Mouse (Mus musculus): ENCODE data around the gene Syce1. TPM values are rescaled to one million over a fixed set of nuclear protein-coding genes. Genes with fewer than 3 reads are reported as not detected.

Gene Syce1
- polyA plus RNA-seq, 1 experiment from 2014 or later = 0.55 TPM

DNA sequence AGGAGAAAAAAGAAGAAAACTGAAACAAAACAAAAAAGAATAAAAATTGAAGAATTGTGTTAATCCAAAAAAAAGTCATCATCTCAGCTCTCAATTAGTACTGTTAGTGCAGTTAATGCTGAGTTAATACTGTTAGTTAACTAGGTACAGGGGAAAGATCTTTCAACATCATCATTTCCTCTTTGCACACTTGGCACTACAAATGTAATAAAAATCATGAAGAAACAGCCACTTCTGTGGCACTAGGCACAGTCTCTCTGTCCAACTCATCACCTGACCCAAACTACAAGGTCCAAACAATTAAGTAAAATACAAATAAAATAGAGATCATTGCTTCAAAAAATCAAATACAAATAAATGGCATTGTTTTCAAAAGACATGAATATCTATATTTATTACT, 27.0 kb downstream of the Syce1 start:
- Histone ChIP-seq H3K4me2 (replicated peaks) (no peak overlapping the region), H3K27me3 (no peaks in the 10 kb centered on the region), H3K9ac (replicated peaks) (no peak overlapping the region), H3K27ac (replicated peaks) (no peak overlapping the region), H3K9me3 (no peaks in the 10 kb centered on the region), H3K36me3 (no peaks in the 10 kb centered on the region), H3K4me3 (no peak overlapping the region), H3K4me1 (no peaks in the 10 kb centered on the region)
- ATAC-seq (replicated peaks) = no peak

GRCm38 (mm10) chr7:140756151-140756854, 31.3 kb downstream of the Syce1 start:
- H3K9ac ChIP-seq (replicated peaks) = no peak overlapping the region
- H3K4me3 ChIP-seq = no peak overlapping the region
- H3K4me1 ChIP-seq = no peaks in the 10 kb centered on the region
- no peak overlapping the region for H3K27ac ChIP-seq (replicated peaks)
- no peaks in the 10 kb centered on the region for H3K27me3 ChIP-seq
- H3K9me3 ChIP-seq = peaks cover 4% of the 10 kb centered on the region; the same call in 1 of the 2 replicates
- H3K36me3 ChIP-seq = no peaks in the 10 kb centered on the region
- no peak overlapping the region for H3K4me2 ChIP-seq (replicated peaks)
- 82% methylated on average over 4 of the region's 4 CpGs for WGBS
- ATAC-seq (replicated peaks) = no peak

DNA sequence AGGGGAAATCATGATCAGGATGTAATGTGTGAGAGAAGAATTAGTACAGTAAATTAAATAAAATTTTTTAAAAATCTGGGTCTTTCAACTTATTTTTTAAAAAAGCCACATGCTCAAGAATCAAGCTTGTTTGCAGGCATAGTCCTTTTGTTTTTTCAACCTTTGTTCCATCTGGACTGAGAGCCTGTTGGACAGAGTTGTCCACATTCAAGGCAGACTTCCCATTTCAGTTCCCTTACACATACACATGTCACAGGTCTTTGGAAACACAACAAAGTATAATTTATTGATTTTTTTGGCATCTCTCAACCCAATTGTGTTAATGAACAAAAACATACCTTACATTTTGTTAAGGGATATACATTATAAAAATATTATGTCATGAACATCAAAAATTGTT, 33.1 kb downstream of the Syce1 start:
- no peak overlapping the region for H3K27ac ChIP-seq (replicated peaks)
- peaks cover 4% of the 10 kb centered on the region; the same call in 1 of the 2 replicates for H3K9me3 ChIP-seq
- no peak overlapping the region for H3K4me3 ChIP-seq
- no peaks in the 10 kb centered on the region for H3K27me3 ChIP-seq
- no peaks in the 10 kb centered on the region for H3K36me3 ChIP-seq
- no peak overlapping the region for H3K9ac ChIP-seq (replicated peaks)
- no peak for ATAC-seq (replicated peaks)
- no peaks in the 10 kb centered on the region for H3K4me1 ChIP-seq
- no peak overlapping the region for H3K4me2 ChIP-seq (replicated peaks)

DNA sequence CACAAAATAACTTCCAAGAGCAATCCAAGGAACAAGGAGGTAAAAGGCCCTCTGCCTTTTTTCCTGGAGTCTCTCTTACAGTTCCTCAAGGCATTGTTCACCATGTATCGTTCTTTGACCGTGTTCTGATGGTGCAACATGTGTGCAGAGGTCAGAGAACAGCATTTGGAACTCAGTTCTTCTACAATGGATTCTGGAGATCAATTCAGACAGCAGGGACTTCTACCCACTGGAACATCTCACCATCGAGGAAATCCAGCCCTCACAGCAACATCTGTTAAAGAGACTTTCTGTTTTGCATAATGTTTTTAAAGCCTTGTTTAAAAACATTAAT, 38.9 kb downstream of the Syce1 start:
- H3K4me3 ChIP-seq = no peak overlapping the region
- no peaks in the 10 kb centered on the region for H3K27me3 ChIP-seq
- WGBS = 78% methylated on average over 3 of the region's 3 CpGs
- H3K4me1 ChIP-seq = no peaks in the 10 kb centered on the region
- no peak overlapping the region for H3K4me2 ChIP-seq (replicated peaks)
- ATAC-seq (replicated peaks) = no peak
- no peak overlapping the region for H3K9ac ChIP-seq (replicated peaks)
- H3K27ac ChIP-seq (replicated peaks) = no peak overlapping the region
- no peaks in the 10 kb centered on the region for H3K36me3 ChIP-seq
- H3K9me3 ChIP-seq = no peaks in the 10 kb centered on the region

DNA sequence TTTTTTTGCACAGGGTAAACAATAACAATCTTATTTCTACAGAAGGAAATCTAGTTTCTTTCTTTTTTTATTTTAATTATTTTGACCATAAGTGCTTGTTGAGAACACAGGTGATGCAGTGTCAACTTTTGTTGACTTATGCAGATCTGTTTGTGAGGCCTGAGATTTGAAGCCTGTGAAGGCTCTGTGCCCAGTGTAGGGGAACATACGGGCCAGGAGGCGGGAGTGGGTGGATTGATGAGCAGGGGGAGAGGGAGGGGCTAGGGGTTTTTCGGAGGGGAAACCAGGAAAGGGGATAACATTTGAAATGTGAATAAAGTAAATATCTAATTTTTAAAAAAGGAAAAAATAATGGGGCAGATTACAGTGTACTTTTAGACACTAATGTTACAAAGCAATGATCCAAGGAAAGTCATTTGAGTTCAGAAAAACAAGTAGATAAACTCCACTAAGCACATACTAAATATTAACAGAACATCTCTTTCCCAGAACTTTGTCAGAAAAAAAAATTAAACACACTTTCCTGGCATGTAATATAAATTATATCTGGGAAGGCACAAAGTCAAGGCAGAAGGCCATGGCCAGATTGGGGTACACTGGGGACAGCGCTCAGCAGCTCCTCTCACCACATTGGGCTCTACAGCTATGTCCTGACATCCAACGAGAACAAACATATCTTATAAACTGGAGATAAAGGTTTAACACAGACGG, 39.4 kb downstream of the Syce1 start:
- ATAC-seq (replicated peaks) = no peak
- WGBS = 82% methylated on average over 6 of the region's 6 CpGs
- Histone ChIP-seq H3K27ac (replicated peaks) (no peak overlapping the region), H3K9ac (replicated peaks) (no peak overlapping the region), H3K27me3 (no peaks in the 10 kb centered on the region), H3K9me3 (no peaks in the 10 kb centered on the region), H3K4me2 (replicated peaks) (no peak overlapping the region), H3K36me3 (no peaks in the 10 kb centered on the region), H3K4me3 (no peak overlapping the region), H3K4me1 (no peaks in the 10 kb centered on the region)

GRCm38 (mm10) chr7:140747402-140747801, 40.2 kb downstream of the Syce1 start:
- no peak overlapping the region for H3K4me2 ChIP-seq (replicated peaks)
- no peak overlapping the region for H3K9ac ChIP-seq (replicated peaks)
- no peak overlapping the region for H3K4me3 ChIP-seq
- H3K27me3 ChIP-seq = no peaks in the 10 kb centered on the region
- no peak for ATAC-seq (replicated peaks)
- no peaks in the 10 kb centered on the region for H3K4me1 ChIP-seq
- 86% methylated on average over 3 of the region's 3 CpGs for WGBS
- no peak overlapping the region for H3K27ac ChIP-seq (replicated peaks)
- no peaks in the 10 kb centered on the region for H3K36me3 ChIP-seq
- H3K9me3 ChIP-seq = no peaks in the 10 kb centered on the region

DNA sequence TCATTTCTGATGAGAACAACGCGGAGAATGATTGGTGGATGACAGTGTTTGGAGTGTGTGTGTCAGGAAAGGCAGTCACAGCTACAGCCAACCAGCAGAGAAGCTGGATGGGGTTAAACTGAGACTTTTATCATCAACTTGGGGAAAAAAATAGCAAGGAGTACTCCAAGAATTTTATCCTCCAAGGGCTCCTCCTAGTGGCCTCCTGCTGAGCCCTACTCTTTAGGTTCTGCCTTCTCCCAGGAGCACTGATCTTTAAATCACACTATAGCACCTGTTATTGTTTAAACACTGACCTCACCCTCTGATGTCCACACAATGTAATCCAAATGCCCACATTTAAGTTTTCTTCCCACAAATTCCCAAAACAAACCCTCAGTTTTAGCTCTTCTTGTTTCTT, 54.5 kb downstream of the Syce1 start:
- Histone ChIP-seq H3K4me3 (no peak overlapping the region), H3K9me3 (0 out of 2 replicates have a peak, but pooled peaks cover 3% of the 10 kb centered on the region), H3K9ac (replicated peaks) (no peak overlapping the region), H3K27ac (replicated peaks) (no peak overlapping the region), H3K4me2 (replicated peaks) (no peak overlapping the region), H3K4me1 (no peaks in the 10 kb centered on the region), H3K36me3 (no peaks in the 10 kb centered on the region), H3K27me3 (no peaks in the 10 kb centered on the region)
- no peak for ATAC-seq (replicated peaks)
- WGBS = 70% methylated on average over 2 of the region's 2 CpGs

Other genes with a start within 250 kb of the Syce1 start
- not detected in 2 replicates for gene Olfr538, start 220.0 kb downstream of the Syce1 start, polyA plus RNA-seq (2015; fragmentation: Nextera tagmentation; extraction: Ambion mirVana)
- 0.03 TPM in 1 of 2 replicates, not detected in the other for gene Olfr46, start 186.6 kb downstream of the Syce1 start, polyA plus RNA-seq (2015; fragmentation: Nextera tagmentation; extraction: Ambion mirVana)
- gene Olfr61, start 158.9 kb downstream of the Syce1 start, polyA plus RNA-seq (2015; fragmentation: Nextera tagmentation; extraction: Ambion mirVana) = not detected in 2 replicates
- gene Olfr53, start 141.4 kb downstream of the Syce1 start, polyA plus RNA-seq (2015; fragmentation: Nextera tagmentation; extraction: Ambion mirVana) = not detected in 2 replicates
- gene Olfr539, start 127.9 kb downstream of the Syce1 start, polyA plus RNA-seq (2015; fragmentation: Nextera tagmentation; extraction: Ambion mirVana) = 0.01 TPM in 1 of 2 replicates, not detected in the other
- not detected in 2 replicates for gene Olfr45, start 105.9 kb downstream of the Syce1 start, polyA plus RNA-seq (2015; fragmentation: Nextera tagmentation; extraction: Ambion mirVana)
- gene Olfr541, start 90.6 kb downstream of the Syce1 start, polyA plus RNA-seq (2015; fragmentation: Nextera tagmentation; extraction: Ambion mirVana) = not detected in 2 replicates
- gene Cyp2e1, start 24.1 kb downstream of the Syce1 start, polyA plus RNA-seq (2015; fragmentation: Nextera tagmentation; extraction: Ambion mirVana) = not detected in 2 replicates
- gene Zfp941, start 34.3 kb upstream of the Syce1 start, polyA plus RNA-seq (2015; fragmentation: Nextera tagmentation; extraction: Ambion mirVana) = 11.1 and 12.7 TPM in 2 replicates
- gene Urah, start 47.2 kb upstream of the Syce1 start, polyA plus RNA-seq (2015; fragmentation: Nextera tagmentation; extraction: Ambion mirVana) = not detected in 2 replicates
- not detected in 2 replicates for gene Scgb1c1, start 57.7 kb upstream of the Syce1 start, polyA plus RNA-seq (2015; fragmentation: Nextera tagmentation; extraction: Ambion mirVana)
- gene Odf3, start 60.0 kb upstream of the Syce1 start, polyA plus RNA-seq (2015; fragmentation: Nextera tagmentation; extraction: Ambion mirVana) = 0.10 TPM in 1 of 2 replicates, not detected in the other
- gene Gm45785, start 68.5 kb upstream of the Syce1 start, polyA plus RNA-seq (2015; fragmentation: Nextera tagmentation; extraction: Ambion mirVana) = not detected in 2 replicates
- gene Ric8a, start 69.1 kb upstream of the Syce1 start, polyA plus RNA-seq (2015; fragmentation: Nextera tagmentation; extraction: Ambion mirVana) = 91.2 and 96.9 TPM in 2 replicates
- gene Bet1l, start 69.7 kb upstream of the Syce1 start, polyA plus RNA-seq (2015; fragmentation: Nextera tagmentation; extraction: Ambion mirVana) = 44.3 and 46.9 TPM in 2 replicates
- 283 and 287 TPM in 2 replicates for gene Psmd13, start 94.1 kb upstream of the Syce1 start, polyA plus RNA-seq (2015; fragmentation: Nextera tagmentation; extraction: Ambion mirVana)
- gene Sirt3, start 94.5 kb upstream of the Syce1 start, polyA plus RNA-seq (2015; fragmentation: Nextera tagmentation; extraction: Ambion mirVana) = 33.6 and 36.5 TPM in 2 replicates
- not detected in 2 replicates for gene Cox8b, start 112.6 kb upstream of the Syce1 start, polyA plus RNA-seq (2015; fragmentation: Nextera tagmentation; extraction: Ambion mirVana)
- 0.24 and 0.28 TPM in 2 replicates for gene Nlrp6, start 133.1 kb upstream of the Syce1 start, polyA plus RNA-seq (2015; fragmentation: Nextera tagmentation; extraction: Ambion mirVana)
- gene Pgghg, start 153.5 kb upstream of the Syce1 start, polyA plus RNA-seq (2015; fragmentation: Nextera tagmentation; extraction: Ambion mirVana) = 8.5 and 8.7 TPM in 2 replicates
- gene Ifitm5, start 162.4 kb upstream of the Syce1 start, polyA plus RNA-seq (2015; fragmentation: Nextera tagmentation; extraction: Ambion mirVana) = 0.51 and 0.70 TPM in 2 replicates
- gene Gm45717, start 168.1 kb upstream of the Syce1 start, polyA plus RNA-seq (2015; fragmentation: Nextera tagmentation; extraction: Ambion mirVana) = not detected in 2 replicates
- 126 and 142 TPM in 2 replicates for gene Ifitm2, start 168.1 kb upstream of the Syce1 start, polyA plus RNA-seq (2015; fragmentation: Nextera tagmentation; extraction: Ambion mirVana)
- gene Ifitm1, start 179.4 kb upstream of the Syce1 start, polyA plus RNA-seq (2015; fragmentation: Nextera tagmentation; extraction: Ambion mirVana) = 6.5 and 7.6 TPM in 2 replicates
- 21.7 and 24.9 TPM in 2 replicates for gene Ifitm3, start 222.9 kb upstream of the Syce1 start, polyA plus RNA-seq (2015; fragmentation: Nextera tagmentation; extraction: Ambion mirVana)
- gene Ifitm6, start 230.1 kb upstream of the Syce1 start, polyA plus RNA-seq (2015; fragmentation: Nextera tagmentation; extraction: Ambion mirVana) = not detected in 2 replicates
- gene Gm17387, start 241.3 kb upstream of the Syce1 start, polyA plus RNA-seq (2015; fragmentation: Nextera tagmentation; extraction: Ambion mirVana) = not detected in 2 replicates